Mouse (Mus musculus): Measurements from ENCODE around the gene Zfp932.
"Not testable (repeated sequence)": the region's sequence is repeated elsewhere in the genome, so short reads cannot be mapped to it uniquely, and the experiment has no call there.

The Zfp932 gene

DNA sequence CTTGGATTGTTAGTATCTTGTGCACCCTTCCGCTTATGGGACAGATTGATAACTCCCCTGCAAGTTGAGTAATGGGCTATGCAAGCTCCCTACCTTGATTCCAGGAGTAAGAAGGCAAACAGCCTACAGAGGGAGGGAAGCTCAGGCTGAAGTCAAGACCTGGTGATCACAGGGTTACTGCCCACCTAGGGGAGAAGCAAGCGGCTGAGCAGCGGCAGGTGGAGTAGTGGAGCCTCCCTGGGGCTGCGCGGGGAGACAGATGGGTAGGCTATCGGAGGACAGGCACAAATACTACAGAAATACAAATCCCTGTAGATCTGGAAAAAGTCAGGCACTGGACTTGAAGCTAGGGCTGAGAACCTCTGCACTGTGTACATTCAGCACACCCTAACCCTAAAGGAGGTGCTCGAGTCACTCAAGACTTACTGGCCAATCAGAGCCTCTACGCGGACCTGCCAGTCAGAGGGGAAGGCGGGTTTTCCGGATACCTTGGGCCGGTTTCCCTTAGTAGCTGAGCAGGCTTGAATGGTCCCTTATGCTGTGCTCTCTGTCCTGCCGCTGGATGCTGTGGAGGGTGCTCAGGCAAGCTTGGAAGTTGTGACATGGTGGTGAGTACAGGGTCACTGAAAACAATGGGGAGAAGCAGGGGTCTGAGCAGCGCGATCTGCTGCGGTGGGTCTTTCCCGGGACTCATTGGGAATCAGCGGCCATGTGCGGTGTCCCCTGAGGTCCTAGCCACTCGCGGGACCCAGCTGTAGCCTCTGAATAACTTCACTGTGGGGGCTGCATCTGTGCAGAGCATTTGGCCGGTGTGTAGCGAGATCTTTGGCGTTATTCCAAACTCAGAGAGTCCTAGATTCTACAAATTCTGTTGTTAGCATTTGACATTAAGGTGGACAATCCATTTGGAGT is at the start of gene Zfp932:
Gene Zfp932 (plus strand): TSS at position 496 of the 912 bp plus-strand sequence.
- not testable (repeated sequence) for H3K4me1 ChIP-seq (replicated peaks; ENCODE audit: low read depth, low read length); H3K36me3 ChIP-seq (ENCODE audit: insufficient read depth, low read length); H3K27me3 ChIP-seq (ENCODE audit: insufficient read depth, low read length); H3K9me3 ChIP-seq (ENCODE audit: low read length)
- peak within 1 kb of the TSS; percentile 82 for H3K4me3 ChIP-seq (replicated peaks; ENCODE audit: low read length)

DNA sequence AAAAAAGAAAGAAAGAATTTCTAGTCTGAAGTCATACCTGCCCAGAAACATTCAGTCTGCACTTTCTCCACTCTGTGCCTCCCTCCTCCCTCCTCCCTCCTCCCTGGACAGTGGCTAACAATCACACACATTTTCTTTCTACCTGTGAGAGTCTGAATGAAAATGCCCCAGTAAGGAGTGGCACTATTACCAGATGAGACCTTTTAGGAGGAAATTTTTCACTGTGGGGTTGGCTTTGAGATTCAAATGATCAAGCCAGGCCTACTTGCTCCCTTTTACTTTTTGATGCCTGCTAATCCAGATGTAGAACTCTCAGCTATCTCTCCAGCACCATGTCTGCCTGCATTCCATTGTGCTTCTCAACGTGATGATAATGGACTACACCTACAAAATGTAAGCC is 46.0 kb upstream of the Zfp932 start:
- H3K27me3 ChIP-seq (ENCODE audit: insufficient read depth, low read length), result no peaks in the 10 kb centered on the region
- peaks cover 21% of the 10 kb centered on the region for H3K9me3 ChIP-seq (ENCODE audit: low read length)
- H3K4me3 ChIP-seq (replicated peaks; ENCODE audit: low read length), result no peak overlapping the region
- H3K36me3 ChIP-seq (ENCODE audit: insufficient read depth, low read length), result no peaks in the 10 kb centered on the region
- TF ChIP-seq CTCF (conservative IDR thresholded peaks at IDR 0.05; ENCODE audit: low read length) (no peak), NANOG (IDR thresholded peaks at IDR 0.05; ENCODE audit: borderline replicate concordance, low read length) (no peak), POU5F1 (IDR thresholded peaks at IDR 0.05; ENCODE audit: borderline replicate concordance, low read length) (no peak)
- no peaks in the 10 kb centered on the region for H3K4me1 ChIP-seq (replicated peaks; ENCODE audit: low read depth, low read length)

DNA sequence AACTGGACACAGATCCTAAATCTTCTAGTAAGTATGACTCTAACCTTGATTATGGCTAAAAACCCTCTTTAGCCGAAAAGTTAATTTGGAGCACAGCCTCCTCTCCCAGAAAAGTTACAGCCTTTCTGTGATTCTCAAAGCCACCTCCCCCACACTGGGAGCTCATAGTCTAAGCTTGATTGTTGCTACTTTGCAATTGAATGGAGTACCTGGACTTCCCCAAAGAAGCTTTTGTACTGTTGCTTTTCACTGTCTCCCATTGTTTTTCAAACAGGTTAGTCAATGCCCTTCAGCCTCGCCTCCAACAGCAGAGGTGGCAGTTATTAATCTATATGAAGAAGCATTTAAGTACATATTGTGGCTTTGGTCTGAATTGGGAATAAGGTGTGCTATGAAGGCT is 15.6 kb upstream of the Zfp932 start:
- not testable (repeated sequence) for H3K36me3 ChIP-seq (ENCODE audit: insufficient read depth, low read length); H3K27me3 ChIP-seq (ENCODE audit: insufficient read depth, low read length); H3K4me3 ChIP-seq (replicated peaks; ENCODE audit: low read length); H3K4me1 ChIP-seq (replicated peaks; ENCODE audit: low read depth, low read length)
- peaks cover 20% of the 10 kb centered on the region for H3K9me3 ChIP-seq (ENCODE audit: low read length)
- TF ChIP-seq NANOG (IDR thresholded peaks at IDR 0.05; ENCODE audit: borderline replicate concordance, low read length), result peak; percentile 67; the same call in 1 of the 2 replicates

DNA sequence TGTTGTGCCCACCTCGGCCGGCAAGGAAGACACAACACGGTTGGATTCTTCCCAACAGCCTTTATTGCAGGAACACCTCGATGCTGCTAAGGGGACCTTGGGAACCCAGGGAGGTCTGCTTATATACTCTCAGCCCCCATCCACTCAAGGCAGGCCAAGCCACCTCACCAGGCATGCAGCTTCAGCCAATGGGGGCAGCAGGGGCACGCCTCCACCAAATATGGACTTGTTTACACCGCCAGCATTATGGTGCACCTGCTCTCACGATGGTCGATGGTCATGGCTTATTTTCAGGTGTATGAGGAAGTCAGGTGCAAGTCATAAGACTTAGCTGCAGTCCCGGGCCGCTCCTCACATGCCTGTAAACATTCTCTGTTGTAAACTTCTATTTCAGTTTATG is 860 bp upstream of the Zfp932 start:
- H3K27me3 ChIP-seq (ENCODE audit: insufficient read depth, low read length); H3K4me3 ChIP-seq (replicated peaks; ENCODE audit: low read length); H3K9me3 ChIP-seq (ENCODE audit: low read length); H3K36me3 ChIP-seq (ENCODE audit: insufficient read depth, low read length); H3K4me1 ChIP-seq (replicated peaks; ENCODE audit: low read depth, low read length): not testable (repeated sequence)

DNA sequence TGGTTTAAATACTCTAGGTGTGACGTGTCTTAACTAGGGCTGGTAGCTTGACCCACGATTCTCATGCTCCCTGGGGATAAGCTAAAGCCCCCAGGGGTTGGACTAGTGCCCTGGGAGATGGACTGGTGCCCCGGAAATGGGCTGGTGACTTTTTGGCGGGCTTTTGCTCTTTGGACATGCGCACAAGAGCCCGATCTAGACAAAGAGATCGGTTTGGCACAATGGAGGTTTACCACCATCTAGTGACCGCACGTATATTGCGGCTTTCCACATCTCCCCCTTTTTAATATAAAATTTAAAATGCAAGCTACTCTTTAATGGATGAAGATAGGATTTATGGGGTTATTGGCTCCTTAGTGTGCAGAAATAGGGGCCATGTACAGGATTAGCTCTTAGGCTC is 19.5 kb downstream of the Zfp932 start:
- not testable (repeated sequence) for H3K27me3 ChIP-seq (ENCODE audit: insufficient read depth, low read length); H3K4me1 ChIP-seq (replicated peaks; ENCODE audit: low read depth, low read length); H3K36me3 ChIP-seq (ENCODE audit: insufficient read depth, low read length); H3K4me3 ChIP-seq (replicated peaks; ENCODE audit: low read length)
- H3K9me3 ChIP-seq (ENCODE audit: low read length), result peaks cover 79% of the 10 kb centered on the region

DNA sequence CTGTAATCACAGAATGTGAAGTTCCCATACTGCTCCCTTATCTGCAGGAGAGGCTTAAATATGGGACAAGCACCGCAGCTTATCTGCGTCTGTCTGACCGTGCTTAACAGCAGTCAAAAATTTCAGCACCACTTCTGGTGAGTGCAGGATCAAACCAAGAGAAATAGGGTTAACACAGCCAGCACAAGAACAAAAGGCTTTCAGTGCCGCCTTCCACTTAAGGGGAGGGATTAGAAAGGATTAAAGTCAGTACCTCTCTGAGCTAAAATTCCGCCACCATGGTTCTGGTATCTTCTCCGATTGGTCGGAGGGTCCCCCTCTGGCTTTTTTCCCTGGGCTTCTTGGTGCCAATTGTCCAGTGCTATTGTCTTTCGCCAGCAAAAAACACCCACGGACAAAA is 27.0 kb downstream of the Zfp932 start:
- Histone ChIP-seq H3K9me3 (ENCODE audit: low read length) (peaks cover 58% of the 10 kb centered on the region), H3K36me3 (ENCODE audit: insufficient read depth, low read length) (no peaks in the 10 kb centered on the region), H3K4me1 (replicated peaks; ENCODE audit: low read depth, low read length) (no peaks in the 10 kb centered on the region), H3K27me3 (ENCODE audit: insufficient read depth, low read length) (no peaks in the 10 kb centered on the region), H3K4me3 (replicated peaks; ENCODE audit: low read length) (no peak overlapping the region)
- TF ChIP-seq POU5F1 (IDR thresholded peaks at IDR 0.05; ENCODE audit: borderline replicate concordance, low read length) (no peak), NANOG (IDR thresholded peaks at IDR 0.05; ENCODE audit: borderline replicate concordance, low read length) (no peak), CTCF (conservative IDR thresholded peaks at IDR 0.05; ENCODE audit: low read length) (no peak)

DNA sequence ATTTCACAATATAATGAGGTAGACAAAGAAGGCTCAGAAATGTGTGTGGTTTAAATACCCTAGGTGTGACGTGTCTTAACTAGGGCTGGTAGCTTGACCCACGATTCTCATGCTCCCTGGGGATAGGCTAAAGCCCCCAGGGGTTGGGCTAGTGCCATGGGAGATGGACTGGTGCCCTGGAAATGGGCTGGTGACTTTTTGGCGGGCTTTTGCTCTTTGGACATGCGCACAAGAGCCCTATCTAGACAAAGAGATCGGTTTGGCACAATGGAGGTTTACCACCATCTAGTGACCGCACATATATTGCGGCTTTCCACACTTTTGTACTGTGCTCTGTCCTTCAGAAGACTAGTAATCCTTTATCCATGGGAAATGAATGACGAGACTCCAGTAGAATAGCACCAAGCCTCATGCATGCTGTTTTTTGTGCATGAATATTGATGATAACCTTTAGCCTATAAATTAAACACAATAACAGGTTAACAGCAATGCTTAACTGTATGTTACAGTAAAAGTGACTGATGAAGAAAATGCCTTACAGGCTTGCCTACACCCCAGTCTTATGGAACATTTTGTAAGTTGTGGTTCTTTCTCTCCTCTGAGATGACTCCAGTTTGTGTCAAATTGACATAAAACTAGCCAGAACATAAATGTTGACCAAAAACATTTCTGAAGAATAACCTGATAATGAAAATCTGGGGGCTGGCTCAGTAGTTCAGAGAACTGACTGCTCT is 27.5 kb downstream of the Zfp932 start:
- TF ChIP-seq CTCF (conservative IDR thresholded peaks at IDR 0.05; ENCODE audit: low read length), result 0 out of 2 replicates have a peak, but pooled peaks have one; percentile 10
- H3K36me3 ChIP-seq (ENCODE audit: insufficient read depth, low read length); H3K4me1 ChIP-seq (replicated peaks; ENCODE audit: low read depth, low read length); H3K4me3 ChIP-seq (replicated peaks; ENCODE audit: low read length); H3K27me3 ChIP-seq (ENCODE audit: insufficient read depth, low read length): not testable (repeated sequence)
- H3K9me3 ChIP-seq (ENCODE audit: low read length), result peaks cover 52% of the 10 kb centered on the region

DNA sequence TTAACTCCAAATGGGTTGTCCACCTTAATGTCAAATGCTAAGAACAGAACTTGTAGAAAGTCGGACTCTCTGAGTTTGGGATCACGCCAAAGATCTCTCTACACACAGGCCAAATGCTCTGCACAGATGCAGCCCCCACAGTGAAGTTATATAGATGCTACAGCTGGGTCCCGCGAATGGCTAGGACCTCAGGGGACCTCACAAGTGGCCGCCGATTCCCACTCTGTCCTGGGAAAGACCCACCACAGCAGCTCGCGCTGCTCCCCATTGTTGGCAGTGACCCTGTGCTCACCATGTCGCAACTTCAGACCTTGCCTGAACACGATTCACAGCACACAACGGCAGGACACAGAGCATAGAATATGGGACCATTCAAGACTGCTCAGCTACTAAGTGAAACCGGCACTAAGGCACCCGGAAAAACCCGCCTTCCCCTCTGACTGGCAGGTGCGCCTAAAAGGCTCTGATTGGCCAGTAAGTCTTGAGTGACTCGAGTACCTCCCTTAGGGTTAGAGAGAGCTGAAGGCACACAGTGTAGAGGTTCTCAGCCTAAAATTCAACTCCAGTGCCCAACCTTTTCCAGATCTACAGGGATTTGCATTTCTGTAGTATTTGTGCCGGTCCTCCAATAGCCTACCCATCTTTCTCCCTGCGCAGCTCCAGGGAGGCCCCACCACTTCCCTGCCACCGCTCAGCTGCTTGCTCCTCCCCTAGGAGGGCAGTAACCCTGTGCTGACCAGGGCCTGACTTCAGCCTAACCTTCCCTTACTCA is 61.5 kb downstream of the Zfp932 start:
- Histone ChIP-seq H3K9me3 (ENCODE audit: low read length) (no peaks in the 10 kb centered on the region), H3K36me3 (ENCODE audit: insufficient read depth, low read length) (no peaks in the 10 kb centered on the region), H3K4me1 (replicated peaks; ENCODE audit: low read depth, low read length) (peaks cover 13% of the 10 kb centered on the region), H3K4me3 (replicated peaks; ENCODE audit: low read length) (peak overlapping the region; percentile 87), H3K27me3 (ENCODE audit: insufficient read depth, low read length) (no peaks in the 10 kb centered on the region)
- TF ChIP-seq CTCF (conservative IDR thresholded peaks at IDR 0.05; ENCODE audit: low read length), result no peak
